Mouse (Mus musculus): Measurements from ENCODE around the gene Nup210l.

DNA sequence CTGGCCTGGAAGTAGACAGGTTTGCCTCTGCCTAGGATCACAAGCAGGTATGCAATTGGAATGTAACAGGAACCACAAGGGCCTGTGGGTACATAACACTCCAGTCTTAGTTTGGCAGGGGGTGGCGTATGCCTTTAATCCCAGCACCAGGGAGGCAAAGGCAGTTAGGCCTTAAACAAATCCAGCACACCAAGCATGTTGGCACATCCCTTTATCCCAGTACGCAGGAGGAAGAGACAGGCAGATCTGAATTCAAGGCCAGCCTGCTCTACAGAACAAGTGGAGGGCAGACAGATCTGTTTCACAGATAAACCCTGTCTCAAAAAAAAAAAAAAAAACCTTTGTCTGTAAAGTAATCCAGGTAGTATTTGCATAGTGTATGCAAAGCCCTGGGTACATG is 104.7 kb downstream of the Nup210l start:
- no peak for TF ChIP-seq POLR2A (IDR thresholded peaks at IDR 0.05; ENCODE audit: extremely low read depth, insufficient read depth, low read length)
- TF ChIP-seq CTCF (IDR thresholded peaks at IDR 0.05; ENCODE audit: low read depth, low read length): no peak

Measured in liver, adult 2 months (tissue).